Mouse (Mus musculus): Measurements from ENCODE around the gene Wrap73.
A peak's percentile ranks its signal among the peaks of the same experiment; 100 is the strongest.

The Wrap73 gene

GRCm38 (mm10) chr4:154140213-154141008 lies 1.8 kb upstream of the Wrap73 start:
- peak; percentile 33 for DNase-seq (ENCODE audit: low spot score)

GRCm38 (mm10) chr4:154141009-154141867 lies 934 bp upstream of the Wrap73 start:
- DNase-seq (ENCODE audit: low spot score): peak; percentile 24

- no peak for DNase-seq (ENCODE audit: low spot score)
Observed at GRCm38 (mm10) chr4:154144712-154145111, 2.5 kb downstream of the Wrap73 start.

- no peak for DNase-seq (ENCODE audit: low spot score)
Observed at GRCm38 (mm10) chr4:154146342-154146741, 4.2 kb downstream of the Wrap73 start.

GRCm38 (mm10) chr4:154154104-154154503 lies 11.9 kb downstream of the Wrap73 start:
- DNase-seq (ENCODE audit: low spot score): no peak

- no peak for DNase-seq (ENCODE audit: low spot score)
Observed at GRCm38 (mm10) chr4:154156050-154156449, 13.9 kb downstream of the Wrap73 start.

GRCm38 (mm10) chr4:154157970-154158662 lies 15.9 kb downstream of the Wrap73 start:
- DNase-seq (ENCODE audit: low spot score): no peak

GRCm38 (mm10) chr4:154159002-154159401 lies 16.8 kb downstream of the Wrap73 start:
- DNase-seq (ENCODE audit: low spot score): peak; percentile 94

GRCm38 (mm10) chr4:154159961-154160537 lies 17.9 kb downstream of the Wrap73 start:
- peak; percentile 46 for DNase-seq (ENCODE audit: low spot score)

GRCm38 (mm10) chr4:154160538-154161390 lies 18.6 kb downstream of the Wrap73 start, which contains the start of gene Tprgl:
Tprgl (minus strand) TSS chr4:154160666.
- peak; percentile 96 for DNase-seq (ENCODE audit: low spot score)

- DNase-seq (ENCODE audit: low spot score): peak; percentile 90
Observed at GRCm38 (mm10) chr4:154163296-154163695, 21.1 kb downstream of the Wrap73 start.

- peak; percentile 78 for DNase-seq (ENCODE audit: low spot score)
Observed at GRCm38 (mm10) chr4:154167053-154167452, 24.9 kb downstream of the Wrap73 start.

- no peak for DNase-seq (ENCODE audit: low spot score)
Observed at GRCm38 (mm10) chr4:154170021-154170420, 27.8 kb downstream of the Wrap73 start.

- DNase-seq (ENCODE audit: low spot score): peak; percentile 82
Observed at GRCm38 (mm10) chr4:154170506-154171150, 28.5 kb downstream of the Wrap73 start, which contains the start of gene Megf6. Megf6 (plus strand) TSS chr4:154170730.

- DNase-seq (ENCODE audit: low spot score): peak; percentile 56
Observed at GRCm38 (mm10) chr4:154171151-154171930, 29.2 kb downstream of the Wrap73 start.

- no peak for DNase-seq (ENCODE audit: low spot score)
Observed at GRCm38 (mm10) chr4:154171931-154172604, 29.9 kb downstream of the Wrap73 start.

- no peak for DNase-seq (ENCODE audit: low spot score)
Observed at GRCm38 (mm10) chr4:154177257-154177656, 35.1 kb downstream of the Wrap73 start.

- no peak for DNase-seq (ENCODE audit: low spot score)
Observed at GRCm38 (mm10) chr4:154181001-154181400, 38.8 kb downstream of the Wrap73 start.

- no peak for DNase-seq (ENCODE audit: low spot score)
Observed at GRCm38 (mm10) chr4:154183566-154183965, 41.4 kb downstream of the Wrap73 start.
